Mouse (Mus musculus): ENCODE data around the gene Suv39h1.

DNA sequence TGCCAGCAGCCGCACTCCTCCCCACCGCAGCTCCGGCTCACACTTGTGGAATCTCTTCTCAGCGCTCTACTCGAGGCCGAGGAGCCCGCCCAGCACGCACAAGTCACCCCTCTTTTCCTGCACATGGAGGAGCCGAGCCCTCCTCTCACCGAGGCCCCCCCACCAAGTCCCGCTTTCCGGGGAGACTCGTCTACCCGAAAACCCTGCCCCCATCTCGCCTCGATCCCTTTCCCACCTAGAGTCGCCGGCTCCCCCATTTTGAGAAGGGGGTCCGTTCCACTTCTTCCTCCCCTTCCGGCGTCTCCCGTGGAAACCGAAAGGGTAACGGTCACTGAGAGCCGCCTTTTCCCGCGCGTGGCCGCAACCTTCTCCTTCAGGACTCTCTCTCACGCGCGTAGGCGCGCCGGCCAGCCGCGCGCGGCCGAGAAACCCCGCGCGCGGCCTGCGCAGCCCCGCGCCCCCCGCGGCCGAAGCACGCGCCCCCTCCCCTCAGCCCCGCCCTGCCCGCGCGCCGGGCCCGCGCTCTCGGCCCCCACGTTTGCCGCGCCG lies 605 bp downstream of the Suv39h1 start:
- TF ChIP-seq NRF1 (IDR thresholded peaks at IDR 0.05; ENCODE audit: insufficient read depth, low read depth, low read length, poor library complexity, severe bottlenecking), result no peak
- TF ChIP-seq ZNF384 (IDR thresholded peaks at IDR 0.05; ENCODE audit: low read depth, low read length), result no peak

Measured in MEL (cell line).